Mouse (Mus musculus) stomach, embryonic 14.5 days (tissue): Measurements from ENCODE around the gene Csrp3. TPM values are rescaled to one million over a fixed set of nuclear protein-coding genes. Genes with fewer than 3 reads are reported as not detected.

Source experiments
- ATAC-seq: fragments of 200-750 bp; cut with Nextera tagmentation; 2 replicates; pipeline ENCODE4 v1.8.0; 2017; ENCODE audit warnings: low read depth, moderate TSS enrichment; ENCODE audit not compliant: insufficient number of reproducible peaks, insufficient read depth, low FRiP score
- H3K27ac ChIP-seq: fragments of 300-500 bp; sonication (generic); 2 replicates; pipeline ENCODE4 v1.5.1; 2014; ENCODE audit warnings: mild to moderate bottlenecking, low read length, moderate library complexity, mixed read lengths
- H3K27me3 ChIP-seq: fragments of 300-500 bp; sonication (generic); 2 replicates; pipeline ENCODE4 v1.6.1; 2014; ENCODE audit warnings: low read length, control low read depth, mixed read lengths; ENCODE audit not compliant: control insufficient read depth, insufficient read depth
- H3K36me3 ChIP-seq: fragments of 300-500 bp; sonication (generic); 2 replicates; pipeline ENCODE4 v1.6.1; 2014; ENCODE audit warnings: mild to moderate bottlenecking, control low read depth, low read length, moderate library complexity, mixed read lengths; ENCODE audit not compliant: control insufficient read depth, insufficient read depth
- H3K4me1 ChIP-seq: fragments of 300-500 bp; sonication (generic); 2 replicates; pipeline ENCODE4 v1.6.1; 2014; ENCODE audit warnings: low read length, control low read depth, mixed read lengths; ENCODE audit not compliant: control insufficient read depth, insufficient read depth
- H3K4me2 ChIP-seq: fragments of 300-500 bp; sonication (generic); replicated peaks from 2 replicates; pipeline ENCODE4 v1.6.1; 2014; ENCODE audit warnings: low read depth, low read length, control low read depth
- H3K4me3 ChIP-seq: fragments of 300-500 bp; sonication (generic); 2 replicates; pipeline ENCODE4 v1.5.1; 2014; ENCODE audit warnings: low read depth, low read length, control low read depth
- H3K9ac ChIP-seq: fragments of 300-500 bp; sonication (generic); replicated peaks from 2 replicates; pipeline ENCODE4 v1.6.1; 2014; ENCODE audit warnings: low read depth, mild to moderate bottlenecking, control low read depth, low read length, moderate library complexity, mixed read lengths
- H3K9me3 ChIP-seq: fragments of 300-500 bp; sonication (generic); 2 replicates; pipeline ENCODE4 v1.6.1; 2016; ENCODE audit warnings: low read depth, low read length, control low read depth; ENCODE audit not compliant: control insufficient read depth
- WGBS: fragments of 180-500 bp; shearing (Covaris S2); extraction: QIAGEN DNeasy Blood & Tissue Kit; methylation state at CpG from one replicate; pipeline ENCODE4 v1.1.7; 2014; 5-methylcytosine and 5-hydroxymethylcytosine counted together
- polyA plus RNA-seq: library from polyadenylated mRNA; unstranded; fragments of >200 nt; fragmentation: Nextera tagmentation; extraction: Ambion mirVana; gene quantifications from 2 replicates; pipeline ENCODE4 v1.2.1, GENCODE M21; 2014

The Csrp3 gene
- polyA plus RNA-seq, 1 experiment from 2014 or later: 0.29 TPM

DNA sequence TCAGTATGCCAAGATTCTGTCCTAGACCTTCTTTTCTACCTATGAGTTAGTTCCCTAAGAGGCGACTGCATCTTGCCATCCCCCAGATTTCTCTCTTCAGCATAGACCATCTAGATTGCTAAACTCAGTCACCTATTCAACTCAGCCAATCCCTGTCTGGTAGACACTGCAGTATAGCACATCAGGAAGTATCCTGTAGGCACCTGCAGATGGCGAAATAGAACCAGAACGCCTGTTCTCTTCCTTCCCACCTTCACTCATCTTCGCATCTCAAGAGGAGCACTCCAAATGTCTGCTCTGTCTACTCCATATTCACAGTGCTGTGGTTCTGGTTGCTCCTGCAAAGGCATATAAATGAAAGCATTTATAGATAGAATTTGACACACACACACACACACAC lies 41.2 kb downstream of the Csrp3 start:
- Histone ChIP-seq H3K4me1 (no peaks in the 10 kb centered on the region), H3K9ac (no peak overlapping the region), H3K4me2 (no peak overlapping the region), H3K36me3 (peaks cover 32% of the 10 kb centered on the region), H3K9me3 (no peaks in the 10 kb centered on the region), H3K27ac (no peak overlapping the region), H3K4me3 (no peak overlapping the region), H3K27me3 (no peaks in the 10 kb centered on the region)
- no peak for ATAC-seq
- 86% methylated on average over 4 of the region's 4 CpGs for whole genome bisulfite sequencing

GRCm38 (mm10) chr7:48803381-48803780 lies 44.5 kb downstream of the Csrp3 start:
- 89% methylated on average over 7 of the region's 7 CpGs for WGBS
- H3K4me2 ChIP-seq: no peak overlapping the region
- no peak for ATAC-seq
- no peaks in the 10 kb centered on the region for H3K27me3 ChIP-seq
- H3K36me3 ChIP-seq: peaks cover 33% of the 10 kb centered on the region
- no peaks in the 10 kb centered on the region for H3K4me1 ChIP-seq
- H3K9me3 ChIP-seq: no peaks in the 10 kb centered on the region
- H3K4me3 ChIP-seq: no peak overlapping the region
- H3K9ac ChIP-seq: no peak overlapping the region
- H3K27ac ChIP-seq: no peak overlapping the region

- H3K4me3 ChIP-seq: no peak overlapping the region
- no peak overlapping the region for H3K9ac ChIP-seq
- H3K9me3 ChIP-seq: no peaks in the 10 kb centered on the region
- no peak overlapping the region for H3K4me2 ChIP-seq
- peaks cover 3% of the 10 kb centered on the region; the same call in 1 of the 2 replicates for H3K36me3 ChIP-seq
- no peak for ATAC-seq
- H3K27me3 ChIP-seq: no peaks in the 10 kb centered on the region
- 0 out of 2 replicates have a peak, but pooled peaks cover 1% of the 10 kb centered on the region for H3K4me1 ChIP-seq
- 81% methylated on average over 3 of the region's 3 CpGs for WGBS
- H3K27ac ChIP-seq: no peak overlapping the region
Measured at GRCm38 (mm10) chr7:48795130-48795529, 52.7 kb downstream of the Csrp3 start.

DNA sequence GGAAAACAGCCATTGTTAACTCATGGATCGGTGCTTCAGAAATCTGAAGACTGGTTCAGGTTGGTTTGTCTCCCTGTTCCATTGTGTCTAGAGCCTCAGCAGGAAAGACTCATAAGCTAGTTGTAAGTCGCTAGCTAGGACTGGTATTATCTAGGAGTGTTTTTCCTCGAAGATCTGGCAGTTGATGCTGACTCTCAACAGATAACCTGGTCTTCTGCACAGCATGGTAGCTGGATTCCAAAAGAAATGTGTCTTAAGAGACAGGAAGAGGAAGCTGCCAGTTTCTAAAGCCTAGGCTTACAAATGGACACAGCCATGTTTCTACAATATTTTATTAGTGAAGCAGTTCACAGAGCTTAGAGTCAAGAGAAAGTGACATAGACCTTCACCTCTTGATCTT lies 56.4 kb downstream of the Csrp3 start:
- H3K4me1 ChIP-seq: peaks cover 9% of the 10 kb centered on the region; the same call in 1 of the 2 replicates
- H3K4me2 ChIP-seq: no peak overlapping the region
- no peak overlapping the region for H3K27ac ChIP-seq
- no peaks in the 10 kb centered on the region for H3K9me3 ChIP-seq
- H3K27me3 ChIP-seq: no peaks in the 10 kb centered on the region
- H3K9ac ChIP-seq: no peak overlapping the region
- WGBS: 87% methylated on average over 3 of the region's 3 CpGs
- no peak for ATAC-seq
- no peak overlapping the region for H3K4me3 ChIP-seq
- no peaks in the 10 kb centered on the region for H3K36me3 ChIP-seq

- Histone ChIP-seq H3K9me3 (no peaks in the 10 kb centered on the region), H3K4me3 (peak overlapping the region; percentile 81; the same call in 1 of the 2 replicates), H3K4me1 (peaks cover 9% of the 10 kb centered on the region; the same call in 1 of the 2 replicates), H3K36me3 (no peaks in the 10 kb centered on the region), H3K9ac (no peak overlapping the region), H3K4me2 (peak overlapping the region; percentile 61), H3K27ac (no peak overlapping the region), H3K27me3 (no peaks in the 10 kb centered on the region)
- ATAC-seq: no peak
- 67% methylated on average over 4 of the region's 4 CpGs for WGBS
Measured at GRCm38 (mm10) chr7:48790117-48790516, 57.7 kb downstream of the Csrp3 start.

- Histone ChIP-seq H3K4me2 (peak within 1 kb of the TSS; percentile 61), H3K36me3 (no peaks in the 10 kb centered on the region), H3K4me3 (peak within 1 kb of the TSS; percentile 81), H3K9ac (peak within 1 kb of the TSS; percentile 74), H3K27ac (peak within 1 kb of the TSS; percentile 78), H3K9me3 (no peaks in the 10 kb centered on the region), H3K27me3 (no peaks in the 10 kb centered on the region), H3K4me1 (peaks cover 9% of the 10 kb centered on the region; the same call in 1 of the 2 replicates)
- peak; percentile 99 for ATAC-seq
- under 1% methylated on average over 57 of the region's 57 CpGs for whole genome bisulfite sequencing
Measured at GRCm38 (mm10) chr7:48788851-48789572, 58.8 kb downstream of the Csrp3 start, which contains the start of gene Zdhhc13. Gene Zdhhc13, plus strand, starts transcription at chr7:48789003.

GRCm38 (mm10) chr7:48788348-48788747 lies 59.5 kb downstream of the Csrp3 start:
- no peak for ATAC-seq
- H3K4me1 ChIP-seq: peaks cover 9% of the 10 kb centered on the region; the same call in 1 of the 2 replicates
- no peak overlapping the region for H3K9ac ChIP-seq
- H3K36me3 ChIP-seq: no peaks in the 10 kb centered on the region
- no peaks in the 10 kb centered on the region for H3K27me3 ChIP-seq
- peak overlapping the region; percentile 81 for H3K4me3 ChIP-seq
- H3K9me3 ChIP-seq: no peaks in the 10 kb centered on the region
- WGBS: 66% methylated on average over 3 of the region's 3 CpGs
- H3K4me2 ChIP-seq: peak overlapping the region; percentile 61
- no peak overlapping the region for H3K27ac ChIP-seq

GRCm38 (mm10) chr7:48784773-48785523 lies 62.9 kb downstream of the Csrp3 start:
- Histone ChIP-seq H3K9me3 (no peaks in the 10 kb centered on the region), H3K36me3 (no peaks in the 10 kb centered on the region), H3K4me1 (peaks cover 6% of the 10 kb centered on the region; the same call in 1 of the 2 replicates), H3K27ac (no peak overlapping the region), H3K4me2 (no peak overlapping the region), H3K9ac (no peak overlapping the region), H3K4me3 (no peak overlapping the region), H3K27me3 (no peaks in the 10 kb centered on the region)
- ATAC-seq: no peak
- 80% methylated on average over 11 of the region's 11 CpGs for WGBS
